Mouse (Mus musculus) heart, adult 2 months (tissue): Measurements from ENCODE around the gene Alkal2.

Source experiments
- EP300 ChIP-seq: fragments of 200-500 bp; IDR thresholded peaks from 2 replicates; pipeline ENCODE4 v1.6.1; 2011; ENCODE audit warnings: low read depth, low read length, control low read depth; ENCODE audit not compliant: insufficient read depth
- POLR2A ChIP-seq: fragments of 200-500 bp; IDR thresholded peaks from 2 replicates; pipeline ENCODE4 v1.6.1; 2011; ENCODE audit warnings: mild to moderate bottlenecking, low read depth, low read length, control low read depth; ENCODE audit not compliant: insufficient read depth

DNA sequence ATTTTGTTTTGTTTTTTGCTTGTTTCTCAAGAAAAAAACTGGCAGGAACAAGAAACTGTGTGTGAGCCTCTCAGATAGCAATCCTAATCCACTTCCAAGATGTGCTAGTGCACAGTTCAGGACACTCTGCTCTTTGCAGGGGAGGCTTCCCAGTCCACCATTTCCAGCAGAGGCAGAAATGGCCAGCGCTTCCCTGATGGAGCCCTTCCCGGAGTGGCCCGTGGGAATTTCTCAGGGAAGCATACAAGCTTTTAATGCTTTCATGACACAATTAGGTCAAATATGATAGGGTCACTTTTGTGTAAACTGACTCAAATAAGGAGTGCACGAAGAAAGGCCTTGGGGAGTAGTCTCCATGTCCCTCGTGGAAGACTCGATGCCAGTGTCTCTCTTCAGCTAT, 1.8 kb downstream of the Alkal2 start:
- TF ChIP-seq EP300, result no peak
- TF ChIP-seq POLR2A, result no peak
